Mouse (Mus musculus): ENCODE results near the gene Srgn. TPM values are rescaled to one million over a fixed set of nuclear protein-coding genes. Genes with fewer than 3 reads are reported as not detected.
"Not testable (repeated sequence)": the region's sequence is repeated elsewhere in the genome, so short reads cannot be mapped to it uniquely, and the experiment has no call there.

Gene Srgn
- total RNA-seq, 2 experiments from 2014 or later: 13.0 to 14.3 TPM

DNA sequence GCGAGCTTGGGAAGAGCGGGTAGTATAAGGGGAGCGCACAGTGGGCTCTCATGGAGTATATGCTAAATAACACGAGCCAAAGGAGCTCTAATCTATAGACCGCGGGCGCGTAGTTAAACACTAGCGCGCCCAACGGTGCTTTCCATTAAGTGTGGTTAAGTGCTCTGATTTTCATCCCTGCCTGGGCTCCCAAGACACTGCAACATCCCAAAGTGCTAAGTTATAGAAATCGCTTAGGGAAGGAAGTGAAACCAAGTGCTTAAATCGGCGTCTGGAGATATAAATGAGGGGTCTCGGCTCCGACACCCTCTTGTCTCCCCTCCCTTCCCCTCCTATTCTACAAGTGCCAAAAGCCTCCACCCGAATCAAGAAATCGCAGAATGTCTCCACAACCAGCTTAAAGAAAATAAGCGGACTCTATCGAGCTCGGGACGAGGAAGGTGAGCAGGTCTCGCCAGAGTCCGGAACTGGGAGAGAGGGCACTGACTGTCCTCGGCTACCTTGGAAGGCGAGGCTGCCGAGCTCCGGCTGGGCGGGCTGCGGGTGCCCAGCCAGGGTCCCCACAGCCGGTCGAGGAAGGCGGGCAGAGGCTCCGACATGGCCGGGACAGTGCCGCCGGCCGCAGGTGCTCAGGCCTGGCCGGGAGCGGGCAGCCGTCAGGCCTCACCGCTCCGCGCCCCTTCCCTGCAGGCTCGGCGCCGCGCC is 41.2 kb downstream of the Srgn start:
- DNase-seq: no peak

GRCm38 (mm10) chr10:62481108-62481852 is 46.0 kb downstream of the Srgn start:
- no peak for DNase-seq

- DNase-seq: no peak
These were observed 50.3 kb downstream of the Srgn start for GRCm38 (mm10) chr10:62476980-62477379.

- no peak for DNase-seq
These were observed 52.3 kb downstream of the Srgn start for GRCm38 (mm10) chr10:62474944-62475343.

- no peak for DNase-seq
These were observed 56.1 kb downstream of the Srgn start for GRCm38 (mm10) chr10:62471105-62471504.

GRCm38 (mm10) chr10:62469736-62470135 is 57.5 kb downstream of the Srgn start:
- DNase-seq: no peak

- no peak for DNase-seq
These were observed 65.9 kb downstream of the Srgn start for GRCm38 (mm10) chr10:62461321-62461720.

DNA sequence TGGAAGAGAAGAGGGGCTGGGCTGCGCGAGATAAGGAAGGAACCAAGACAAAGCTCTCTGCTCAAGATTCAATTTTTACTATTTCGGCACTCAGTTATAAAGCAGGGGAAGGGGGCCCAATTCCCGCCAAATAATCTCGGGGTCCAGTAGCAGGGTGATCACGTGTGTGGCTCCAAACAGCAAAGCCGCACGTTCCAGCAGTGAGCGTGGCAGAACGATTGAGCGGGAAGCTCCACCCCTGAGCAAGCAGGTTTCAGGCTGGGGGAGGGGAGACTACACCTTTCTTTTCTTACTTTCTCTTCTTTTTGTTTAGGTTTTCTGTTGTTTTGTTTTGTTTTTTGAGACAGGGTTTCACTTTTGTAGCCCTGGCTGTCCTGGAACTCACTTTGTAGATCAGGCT is 75.2 kb downstream of the Srgn start:
- not testable (repeated sequence) for DNase-seq

- no peak for DNase-seq
These were observed 77.0 kb downstream of the Srgn start for GRCm38 (mm10) chr10:62450280-62450640.

- DNase-seq: peak; percentile 82
These were observed 77.6 kb downstream of the Srgn start, which contains the start of the genes 4930507D05Rik and Supv3l1 for GRCm38 (mm10) chr10:62449364-62450279. TSS of gene 4930507D05Rik (plus strand) at chr10:62449489. TSS of gene Supv3l1 (minus strand) at chr10:62449738.

Other genes with a start within 250 kb of the Srgn start
- 1 to 10 TPM; 7.1 to 8.5 TPM for gene Hk1, start 147.5 kb downstream of the Srgn start, total RNA-seq (2021)
- under 1 TPM in 1 of 2 experiments, not detected in 1; 0.08 TPM for gene Hkdc1, start 105.0 kb downstream of the Srgn start, total RNA-seq (2021)
- gene 4930507D05Rik, start 78.0 kb downstream of the Srgn start, total RNA-seq (2021): not detected
- 10 to 100 TPM; 15.3 to 20.1 TPM for gene Supv3l1, start 77.7 kb downstream of the Srgn start, total RNA-seq (2021)
- 10 to 100 TPM; 24.7 to 25.6 TPM for gene Vps26a, start 40.6 kb downstream of the Srgn start, total RNA-seq (2021)
- gene Kif1bp, start 51.0 kb upstream of the Srgn start, total RNA-seq (2021): 10 to 100 TPM; 22.5 to 26.7 TPM
- 10 to 100 TPM; 24.8 to 28.4 TPM for gene Ddx21, start 74.8 kb upstream of the Srgn start, total RNA-seq (2021)
- gene Ddx50, start 123.8 kb upstream of the Srgn start, total RNA-seq (2021): 10 to 100 TPM; 39.1 to 42.2 TPM
- under 1 TPM; 0.31 to 0.43 TPM for gene Stox1, start 198.7 kb upstream of the Srgn start, total RNA-seq (2021)

Measured in gastrocnemius, postnatal 25 days (tissue).